Mouse (Mus musculus) CD4-positive helper T cell, adult 2 months (primary cell): ENCODE measurements around the gene Cd47.
A peak's percentile ranks its signal among the peaks of the same experiment; 100 is the strongest.

Source experiments
- DNase-seq: peaks from one replicate; pipeline ENCODE4 v3.0.0-alpha.2; 2012; ENCODE audit warnings: low read depth, missing footprints, low spot score

Cd47 gene

GRCm38 (mm10) chr16:49949261-49949660 lies 148.9 kb downstream of the Cd47 start:
- DNase-seq = no peak

- no peak for DNase-seq
Measured at GRCm38 (mm10) chr16:49950340-49950739, 150.0 kb downstream of the Cd47 start.

DNA sequence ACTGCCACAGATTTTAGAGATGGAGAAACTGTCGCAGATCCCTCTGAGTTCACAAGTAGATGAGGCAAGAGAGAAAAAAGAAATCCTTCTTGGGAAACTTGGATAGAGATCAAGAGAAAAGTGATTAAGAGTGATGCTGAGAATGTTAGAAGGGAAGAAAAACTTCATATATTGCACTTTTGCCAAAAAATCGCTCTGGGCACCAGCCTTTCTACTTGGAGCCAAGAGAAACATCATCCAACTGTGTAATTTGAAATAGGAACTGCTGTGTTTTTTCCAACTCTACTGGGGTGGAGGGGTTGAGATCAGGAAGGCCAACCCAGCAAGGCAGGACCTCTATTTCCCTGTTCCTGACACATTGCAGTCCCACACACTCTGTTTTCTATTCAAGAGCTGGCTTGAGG lies 151.0 kb downstream of the Cd47 start:
- DNase-seq = no peak

DNA sequence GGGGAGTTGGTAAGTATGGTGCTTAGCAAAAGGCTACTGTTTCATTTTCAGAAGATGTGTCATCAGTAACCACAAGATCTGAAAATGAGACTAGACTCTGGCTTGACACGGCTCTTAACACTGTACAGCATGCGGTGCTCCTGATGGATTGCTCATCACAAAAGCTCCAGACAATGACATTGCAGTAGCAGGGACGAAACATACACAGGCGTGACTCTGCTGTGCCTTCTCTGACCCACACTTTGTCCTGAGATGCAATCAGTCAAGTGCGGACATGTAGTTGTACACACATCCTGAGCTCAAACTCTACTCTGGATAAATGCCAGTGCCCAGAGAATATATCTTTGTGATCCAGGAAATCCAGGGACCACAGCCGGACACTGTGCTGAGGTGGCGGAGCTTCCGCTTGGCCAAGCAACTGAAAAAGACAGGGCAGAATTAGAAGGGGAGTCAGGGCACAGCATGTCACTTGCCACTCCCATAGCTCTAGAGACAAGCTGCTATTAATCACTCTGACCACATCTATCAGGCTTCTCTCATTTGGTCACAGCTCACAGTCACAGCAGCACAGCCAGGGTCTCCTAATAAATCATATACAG lies 151.7 kb downstream of the Cd47 start:
- DNase-seq = no peak

DNA sequence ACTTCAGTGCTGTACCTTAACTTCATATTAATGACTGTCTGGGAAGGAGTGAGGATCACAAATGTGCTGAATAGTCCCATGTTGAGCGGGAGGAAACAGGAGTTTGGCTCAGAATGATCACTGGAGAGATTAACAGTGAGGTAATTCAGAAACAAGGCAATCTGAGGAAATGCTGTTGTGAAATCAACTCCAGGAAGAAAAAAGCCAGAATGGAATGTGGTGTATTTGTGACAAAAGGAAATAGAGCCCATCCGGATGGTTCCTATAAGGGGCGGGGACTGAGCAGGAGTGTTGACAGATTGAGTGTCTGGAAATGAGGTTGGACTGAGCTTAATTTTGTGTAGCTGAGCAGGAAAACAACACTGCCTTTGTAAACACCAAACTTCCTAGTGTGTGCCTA lies 153.5 kb downstream of the Cd47 start:
- DNase-seq = no peak

DNA sequence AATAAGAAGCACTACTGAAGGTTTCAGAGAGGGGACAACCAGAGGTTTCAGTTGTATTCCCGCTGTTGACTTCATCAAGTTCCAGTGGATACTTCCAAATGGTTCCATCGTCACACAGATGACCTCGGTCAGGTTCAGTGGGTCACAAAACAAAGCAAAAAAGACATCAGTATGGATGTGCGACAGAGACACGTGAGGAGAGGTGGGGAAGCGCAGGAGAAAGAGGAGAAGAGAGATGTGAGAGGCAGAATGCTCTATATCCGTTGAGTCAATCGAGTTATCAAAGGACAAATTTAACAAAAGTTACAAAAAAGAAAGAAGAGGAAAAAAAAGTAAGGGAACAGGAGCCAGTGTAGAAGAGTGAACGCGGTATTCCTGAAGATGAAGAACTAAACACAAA lies 154.6 kb downstream of the Cd47 start:
- DNase-seq = no peak

DNA sequence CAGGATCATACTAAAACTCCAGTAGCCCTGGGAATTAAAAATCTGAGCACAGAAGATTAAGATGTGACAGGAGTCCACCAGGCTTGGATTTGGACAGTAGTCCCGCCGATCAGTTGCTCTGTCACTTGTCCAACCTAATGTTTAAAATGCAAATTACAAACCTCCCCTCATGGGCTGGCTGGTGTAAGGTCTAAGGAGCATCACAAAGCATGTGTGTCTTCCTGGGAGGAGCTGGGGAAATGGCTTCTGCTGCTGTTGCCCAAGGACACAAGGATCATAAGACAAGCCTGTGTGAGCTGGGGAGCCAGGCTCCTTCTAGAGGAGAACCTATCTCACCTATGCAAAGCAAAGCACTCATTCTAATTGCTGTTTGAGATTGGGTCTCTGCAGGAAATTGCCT lies 155.0 kb downstream of the Cd47 start:
- DNase-seq = no peak

DNA sequence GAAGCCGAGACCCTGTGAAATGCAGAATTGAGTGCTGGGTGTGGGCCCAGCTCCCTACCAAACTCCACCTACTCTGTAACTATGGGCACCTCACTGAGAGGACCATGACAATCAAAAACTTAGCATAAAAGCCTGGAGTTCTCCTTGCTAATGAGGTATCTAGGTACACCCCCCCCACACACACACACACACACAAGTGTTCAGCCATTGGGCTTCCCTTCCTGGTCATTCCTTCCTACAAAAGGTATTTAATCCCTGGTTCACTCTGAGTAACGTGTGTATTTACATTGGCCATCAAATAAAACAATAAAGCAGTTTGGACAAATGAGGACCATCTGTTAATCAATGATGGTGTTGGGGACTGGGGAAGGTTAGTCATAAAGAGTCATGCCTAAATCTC lies 155.6 kb downstream of the Cd47 start:
- DNase-seq = no peak

- DNase-seq = no peak
Measured at GRCm38 (mm10) chr16:49956531-49957302, 156.4 kb downstream of the Cd47 start.

- DNase-seq = peak; percentile 55
Measured at GRCm38 (mm10) chr16:49958900-49959436, 158.6 kb downstream of the Cd47 start.

DNA sequence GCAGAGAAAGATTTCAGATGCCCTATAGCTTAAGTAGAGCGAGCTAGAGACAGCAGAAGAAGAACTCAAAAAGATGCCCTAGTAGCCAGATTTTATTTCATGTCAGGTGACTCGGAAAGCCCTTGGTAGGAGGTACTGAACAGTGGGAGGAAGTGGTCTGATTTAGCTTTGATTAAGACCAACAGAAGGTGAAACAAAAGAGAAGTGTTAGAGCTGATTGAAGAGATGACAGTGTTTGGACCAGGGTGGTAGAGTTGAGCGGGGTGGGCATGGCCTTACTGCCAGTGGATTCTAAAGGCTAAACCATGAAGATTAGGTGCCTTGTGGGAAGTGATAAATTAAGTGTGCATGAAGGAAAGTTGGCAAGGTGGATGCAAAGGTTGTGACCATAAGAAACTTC lies 162.0 kb downstream of the Cd47 start:
- peak; percentile 71 for DNase-seq

- DNase-seq = no peak
Measured at GRCm38 (mm10) chr16:49964321-49964986, 164.1 kb downstream of the Cd47 start.
